Mouse (Mus musculus): ENCODE measurements around the gene Rtn1.

The Rtn1 gene

GRCm38 (mm10) chr12:72223557-72224102, 185.2 kb downstream of the Rtn1 start:
- no peak for DNase-seq

- DNase-seq = no peak
These were observed 195.3 kb downstream of the Rtn1 start for GRCm38 (mm10) chr12:72213554-72213953.

- no peak for DNase-seq
These were observed 208.0 kb downstream of the Rtn1 start for GRCm38 (mm10) chr12:72200828-72201227.

GRCm38 (mm10) chr12:72197925-72198486, 210.8 kb downstream of the Rtn1 start:
- DNase-seq = no peak

- DNase-seq = no peak
These were observed 211.4 kb downstream of the Rtn1 start for GRCm38 (mm10) chr12:72197434-72197833.

GRCm38 (mm10) chr12:72184929-72185328, 223.9 kb downstream of the Rtn1 start, which contains the start of gene Ccdc175:
Ccdc175 (minus strand) TSS chr12:72185029.
- DNase-seq = no peak

- no peak for DNase-seq
These were observed 229.3 kb downstream of the Rtn1 start for GRCm38 (mm10) chr12:72179561-72179960.

- no peak for DNase-seq
These were observed 230.5 kb downstream of the Rtn1 start for GRCm38 (mm10) chr12:72178322-72178721.
